Mouse (Mus musculus) gastrocnemius, postnatal 14 days (tissue): ENCODE data around the gene Atad3a. TPM values are rescaled to one million over a fixed set of nuclear protein-coding genes. Genes with fewer than 3 reads are reported as not detected.
"Not testable (repeated sequence)": the region's sequence is repeated elsewhere in the genome, so short reads cannot be mapped to it uniquely, and the experiment has no call there.

Source experiments
- DNase-seq: peaks from one replicate; pipeline ENCODE4 v3.0.0; 2021; ENCODE audit warnings: mixed read lengths
- intact Hi-C: fragments of 180-260 bp; cut with DNase I; formaldehyde crosslinking; loops from one replicate; pipeline ENCODE4 v1.15.1; 2025; ENCODE audit warnings: low total_unique reads
- total RNA-seq, 2 experiments: library from RNA; stranded (reverse); gene quantifications; 2 replicates each; pipeline ENCODE4 v1.2.3; 2021

Atad3a gene
- total RNA-seq, 2 experiments from 2014 or later: 23.9 to 26.1 TPM

GRCm38 (mm10) chr4:155744474-155744873 lies 16.4 kb downstream of the Atad3a start:
- intact Hi-C loops: no loop called here

GRCm38 (mm10) chr4:155742684-155743083 lies 18.2 kb downstream of the Atad3a start:
- intact Hi-C loops: no loop called here
- no peak for DNase-seq

More at GRCm38 (mm10) chr4:155744474-155744873, 16.4 kb downstream of the Atad3a start:
- DNase-seq: no peak

- intact Hi-C loops, DNase-seq: not testable (repeated sequence)
Observed at GRCm38 (mm10) chr4:155740681-155741080, 20.2 kb downstream of the Atad3a start.

GRCm38 (mm10) chr4:155739741-155740636 lies 20.9 kb downstream of the Atad3a start:
- intact Hi-C loops: no loop called here
- DNase-seq: no peak

- no peak for DNase-seq
- intact Hi-C loops: no loop called here
Observed at GRCm38 (mm10) chr4:155739152-155739551, 21.7 kb downstream of the Atad3a start.

- intact Hi-C loops: no loop called here
- no peak for DNase-seq
Observed at GRCm38 (mm10) chr4:155738262-155738661, 22.6 kb downstream of the Atad3a start.

GRCm38 (mm10) chr4:155736421-155736820 lies 24.5 kb downstream of the Atad3a start:
- intact Hi-C loops: no loop called here
- DNase-seq: no peak

GRCm38 (mm10) chr4:155735788-155736187 lies 25.1 kb downstream of the Atad3a start:
- intact Hi-C loops: no loop called here

GRCm38 (mm10) chr4:155734951-155735702 lies 25.8 kb downstream of the Atad3a start:
- intact Hi-C loops: no loop called here
- DNase-seq: peak; percentile 58

More at GRCm38 (mm10) chr4:155735788-155736187, 25.1 kb downstream of the Atad3a start:
- DNase-seq: no peak

- peak; percentile 91 for DNase-seq
- intact Hi-C loops: no loop called here
Observed at GRCm38 (mm10) chr4:155734350-155734941, 26.4 kb downstream of the Atad3a start, which contains the start of gene Tmem240. TSS of gene Tmem240 (plus strand) at chr4:155734800.

- intact Hi-C loops: no loop called here
- DNase-seq: no peak
Observed at GRCm38 (mm10) chr4:155733267-155733666, 27.6 kb downstream of the Atad3a start.

GRCm38 (mm10) chr4:155727993-155728392 lies 32.9 kb downstream of the Atad3a start:
- no peak for DNase-seq
- intact Hi-C loops: no loop called here

- DNase-seq: no peak
- intact Hi-C loops: loop anchor here (5.0 kb wide), 1 partner anchor 46 kb away; no protein-coding TSS in a partner anchor
Observed at GRCm38 (mm10) chr4:155721668-155722083, 39.2 kb downstream of the Atad3a start.

GRCm38 (mm10) chr4:155710521-155711252 lies 50.2 kb downstream of the Atad3a start:
- DNase-seq: no peak
- intact Hi-C loops: no loop called here

- intact Hi-C loops: no loop called here
Observed at GRCm38 (mm10) chr4:155708988-155709387, 51.9 kb downstream of the Atad3a start.

GRCm38 (mm10) chr4:155708582-155708981 lies 52.3 kb downstream of the Atad3a start:
- intact Hi-C loops: no loop called here
- no peak for DNase-seq

More at GRCm38 (mm10) chr4:155708988-155709387, 51.9 kb downstream of the Atad3a start:
- no peak for DNase-seq

GRCm38 (mm10) chr4:155705592-155705929 lies 55.3 kb downstream of the Atad3a start:
- peak; percentile 37 for DNase-seq

GRCm38 (mm10) chr4:155704721-155705591 lies 55.9 kb downstream of the Atad3a start, which contains the start of gene Ssu72:
TSS of gene Ssu72 (plus strand) at chr4:155704800.
- peak; percentile 92 for DNase-seq
- intact Hi-C loops: no loop called here

More at GRCm38 (mm10) chr4:155705592-155705929, 55.3 kb downstream of the Atad3a start:
- intact Hi-C loops: no loop called here
